Mouse (Mus musculus): ENCODE measurements around the gene Timm9. TPM values are rescaled to one million over a fixed set of nuclear protein-coding genes. Genes with fewer than 3 reads are reported as not detected.

The Timm9 gene
- total RNA-seq, 1 experiment = 42.0 TPM

- TF ChIP-seq HCFC1 (IDR thresholded peaks at IDR 0.05; ENCODE audit: borderline replicate concordance, insufficient read depth, low read length) = no peak
- no peak for TF ChIP-seq CHD2 (IDR thresholded peaks at IDR 0.05; ENCODE audit: low read depth, low read length)
- no peak for TF ChIP-seq ZC3H11A (IDR thresholded peaks at IDR 0.05; ENCODE audit: borderline replicate concordance, low read depth, low read length)
- peaks cover 16% of the 10 kb centered on the region for H3K36me3 ChIP-seq (ENCODE audit: control insufficient read depth, insufficient read depth, low read length, poor library complexity, severe bottlenecking)
- in situ Hi-C loops (cut with MboI; ENCODE audit: low sequenced_read_pairs in 2 of 2, unreplicated experiment in 2 of 2) = no loop called here
These were observed 27.9 kb upstream of the Timm9 start for GRCm38 (mm10) chr12:71164410-71164809.

GRCm38 (mm10) chr12:71157974-71158373 lies 21.5 kb upstream of the Timm9 start:
- in situ Hi-C loops (cut with MboI; ENCODE audit: low sequenced_read_pairs in 2 of 2, unreplicated experiment in 2 of 2) = no loop called here
- Histone ChIP-seq H3K4me1 (ENCODE audit: control insufficient read depth in 2 of 2, insufficient read depth in 2 of 2, low read length in 2 of 2, poor library complexity in 1 of 2) (no peaks in the 10 kb centered on the region), H3K9me3 (ENCODE audit: control insufficient read depth, insufficient read depth, low read depth, low read length) (no peaks in the 10 kb centered on the region), H3K4me3 (ENCODE audit: insufficient read depth in 1 of 2, low read depth in 1 of 2, low read length in 2 of 2, poor library complexity in 1 of 2, severe bottlenecking in 1 of 2) (no peak overlapping the region), H3K36me3 (ENCODE audit: control insufficient read depth, insufficient read depth, low read length, poor library complexity, severe bottlenecking) (peaks cover 13% of the 10 kb centered on the region), H3K27ac (ENCODE audit: insufficient read depth, low read depth, low read length, poor library complexity, severe bottlenecking) (no peak overlapping the region), H3K9ac (ENCODE audit: insufficient read depth, low read depth, low read length, poor library complexity, severe bottlenecking) (no peak overlapping the region)
- no peak for DNase-seq (ENCODE audit: low read depth, low spot score)
- TF ChIP-seq MAFK (IDR thresholded peaks at IDR 0.05; ENCODE audit: insufficient read depth, low read depth, low read length) (no peak), ZNF384 (IDR thresholded peaks at IDR 0.05; ENCODE audit: low read depth, low read length) (no peak)

More at GRCm38 (mm10) chr12:71164410-71164809, 27.9 kb upstream of the Timm9 start:
- Histone ChIP-seq H3K9me3 (ENCODE audit: control insufficient read depth, insufficient read depth, low read depth, low read length) (no peaks in the 10 kb centered on the region), H3K4me1 (ENCODE audit: control insufficient read depth in 2 of 2, insufficient read depth in 2 of 2, low read length in 2 of 2, poor library complexity in 1 of 2) (no peaks in the 10 kb centered on the region), H3K4me3 (ENCODE audit: insufficient read depth in 1 of 2, low read depth in 1 of 2, low read length in 2 of 2, poor library complexity in 1 of 2, severe bottlenecking in 1 of 2) (no peak overlapping the region), H3K9ac (ENCODE audit: insufficient read depth, low read depth, low read length, poor library complexity, severe bottlenecking) (no peak overlapping the region), H3K27ac (ENCODE audit: insufficient read depth, low read depth, low read length, poor library complexity, severe bottlenecking) (no peak overlapping the region)
- no peak for DNase-seq (ENCODE audit: low read depth, low spot score)

DNA sequence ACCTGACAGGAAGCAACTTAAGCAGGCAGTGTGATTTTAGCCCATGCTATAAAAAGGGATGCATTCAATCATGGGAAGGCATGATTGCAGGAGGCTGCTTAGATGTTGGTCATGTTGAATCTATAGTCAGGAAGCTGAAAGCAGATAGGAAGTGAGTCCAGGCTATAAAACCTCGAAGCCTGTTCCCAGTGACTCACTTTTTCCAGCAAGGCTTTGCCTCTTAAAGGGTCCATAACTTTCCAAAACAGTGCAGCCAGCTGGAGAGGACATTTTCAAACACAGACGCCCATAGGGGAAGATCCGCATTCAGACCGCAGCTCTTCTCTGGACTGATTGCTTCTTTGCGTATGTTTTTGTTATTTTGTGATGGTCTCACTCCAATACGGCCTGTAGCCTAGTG lies 18.5 kb upstream of the Timm9 start:
- TF ChIP-seq ZC3H11A (IDR thresholded peaks at IDR 0.05; ENCODE audit: borderline replicate concordance, low read depth, low read length) = no peak
- TF ChIP-seq ZNF384 (IDR thresholded peaks at IDR 0.05; ENCODE audit: low read depth, low read length) = no peak
- TF ChIP-seq HCFC1 (IDR thresholded peaks at IDR 0.05; ENCODE audit: borderline replicate concordance, insufficient read depth, low read length) = no peak
- no peak for TF ChIP-seq CHD2 (IDR thresholded peaks at IDR 0.05; ENCODE audit: low read depth, low read length)
- no peak for TF ChIP-seq MAFK (IDR thresholded peaks at IDR 0.05; ENCODE audit: insufficient read depth, low read depth, low read length)
- Histone ChIP-seq H3K4me1 (ENCODE audit: control insufficient read depth in 2 of 2, insufficient read depth in 2 of 2, low read length in 2 of 2, poor library complexity in 1 of 2) (no peaks in the 10 kb centered on the region), H3K36me3 (ENCODE audit: control insufficient read depth, insufficient read depth, low read length, poor library complexity, severe bottlenecking) (peaks cover 11% of the 10 kb centered on the region), H3K4me3 (ENCODE audit: insufficient read depth in 1 of 2, low read depth in 1 of 2, low read length in 2 of 2, poor library complexity in 1 of 2, severe bottlenecking in 1 of 2) (no peak overlapping the region), H3K9ac (ENCODE audit: insufficient read depth, low read depth, low read length, poor library complexity, severe bottlenecking) (no peak overlapping the region), H3K27ac (ENCODE audit: insufficient read depth, low read depth, low read length, poor library complexity, severe bottlenecking) (no peak overlapping the region), H3K9me3 (ENCODE audit: control insufficient read depth, insufficient read depth, low read depth, low read length) (no peaks in the 10 kb centered on the region)
- DNase-seq (ENCODE audit: low read depth, low spot score) = no peak
- in situ Hi-C loops (cut with MboI; ENCODE audit: low sequenced_read_pairs in 2 of 2, unreplicated experiment in 2 of 2) = no loop called here

DNA sequence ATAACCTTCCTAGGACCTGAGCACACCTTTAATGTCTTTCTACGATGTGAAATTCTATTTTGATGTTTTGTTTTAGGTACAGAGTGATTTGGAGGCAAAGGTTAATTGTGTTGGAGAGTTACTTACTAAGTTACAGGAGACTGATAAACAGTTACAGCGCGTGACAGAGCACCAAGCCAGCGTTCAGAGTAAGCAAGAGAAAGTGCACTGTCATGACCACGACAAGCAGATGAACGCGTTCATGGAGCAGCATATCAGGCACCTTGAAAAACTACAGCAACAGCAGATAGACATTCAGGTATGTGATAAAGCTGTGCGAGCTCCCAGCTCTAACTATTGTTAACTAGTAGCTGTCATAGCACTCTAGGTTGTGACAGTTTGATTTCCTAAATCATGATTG lies 13.7 kb upstream of the Timm9 start:
- Histone ChIP-seq H3K27ac (ENCODE audit: insufficient read depth, low read depth, low read length, poor library complexity, severe bottlenecking) (no peak overlapping the region), H3K4me1 (ENCODE audit: control insufficient read depth in 2 of 2, insufficient read depth in 2 of 2, low read length in 2 of 2, poor library complexity in 1 of 2) (no peaks in the 10 kb centered on the region), H3K9me3 (ENCODE audit: control insufficient read depth, insufficient read depth, low read depth, low read length) (no peaks in the 10 kb centered on the region), H3K36me3 (ENCODE audit: control insufficient read depth, insufficient read depth, low read length, poor library complexity, severe bottlenecking) (peaks cover 29% of the 10 kb centered on the region), H3K9ac (ENCODE audit: insufficient read depth, low read depth, low read length, poor library complexity, severe bottlenecking) (no peak overlapping the region), H3K4me3 (ENCODE audit: insufficient read depth in 1 of 2, low read depth in 1 of 2, low read length in 2 of 2, poor library complexity in 1 of 2, severe bottlenecking in 1 of 2) (no peak overlapping the region)
- in situ Hi-C loops (cut with MboI; ENCODE audit: low sequenced_read_pairs in 2 of 2, unreplicated experiment in 2 of 2) = no loop called here
- DNase-seq (ENCODE audit: low read depth, low spot score) = no peak
- no peak for TF ChIP-seq ZC3H11A (IDR thresholded peaks at IDR 0.05; ENCODE audit: borderline replicate concordance, low read depth, low read length)

GRCm38 (mm10) chr12:71149456-71149855 lies 13.0 kb upstream of the Timm9 start:
- Histone ChIP-seq H3K36me3 (ENCODE audit: control insufficient read depth, insufficient read depth, low read length, poor library complexity, severe bottlenecking) (peaks cover 29% of the 10 kb centered on the region), H3K4me1 (ENCODE audit: control insufficient read depth in 2 of 2, insufficient read depth in 2 of 2, low read length in 2 of 2, poor library complexity in 1 of 2) (no peaks in the 10 kb centered on the region), H3K4me3 (ENCODE audit: insufficient read depth in 1 of 2, low read depth in 1 of 2, low read length in 2 of 2, poor library complexity in 1 of 2, severe bottlenecking in 1 of 2) (no peak overlapping the region), H3K9ac (ENCODE audit: insufficient read depth, low read depth, low read length, poor library complexity, severe bottlenecking) (no peak overlapping the region), H3K27ac (ENCODE audit: insufficient read depth, low read depth, low read length, poor library complexity, severe bottlenecking) (no peak overlapping the region), H3K9me3 (ENCODE audit: control insufficient read depth, insufficient read depth, low read depth, low read length) (no peaks in the 10 kb centered on the region)
- DNase-seq (ENCODE audit: low read depth, low spot score) = no peak
- in situ Hi-C loops (cut with MboI; ENCODE audit: low sequenced_read_pairs in 2 of 2, unreplicated experiment in 2 of 2) = no loop called here
- TF ChIP-seq ZC3H11A (IDR thresholded peaks at IDR 0.05; ENCODE audit: borderline replicate concordance, low read depth, low read length) = no peak
- no peak for TF ChIP-seq ZNF384 (IDR thresholded peaks at IDR 0.05; ENCODE audit: low read depth, low read length)
- TF ChIP-seq MAFK (IDR thresholded peaks at IDR 0.05; ENCODE audit: insufficient read depth, low read depth, low read length) = no peak
- no peak for TF ChIP-seq CHD2 (IDR thresholded peaks at IDR 0.05; ENCODE audit: low read depth, low read length)
- TF ChIP-seq HCFC1 (IDR thresholded peaks at IDR 0.05; ENCODE audit: borderline replicate concordance, insufficient read depth, low read length) = no peak
